Mouse (Mus musculus) small intestine, adult 2 months (tissue): ENCODE results near the gene Gm20388.

Experiments used
- CTCF ChIP-seq: fragments of 200-500 bp; IDR thresholded peaks from 2 replicates; pipeline ENCODE4 v1.5.1; 2012; ENCODE audit warnings: low read depth, mild to moderate bottlenecking, control low read depth, inconsistent platforms, low read length, moderate library complexity, mixed read lengths; ENCODE audit not compliant: insufficient replicate concordance, insufficient read length; ENCODE audit errors: extremely low read depth
- POLR2A ChIP-seq: fragments of 200-500 bp; IDR thresholded peaks from 2 replicates; pipeline ENCODE4 v1.6.1; 2012; ENCODE audit warnings: low read depth, mild to moderate bottlenecking, control low read depth, inconsistent platforms, low read length, moderate library complexity

DNA sequence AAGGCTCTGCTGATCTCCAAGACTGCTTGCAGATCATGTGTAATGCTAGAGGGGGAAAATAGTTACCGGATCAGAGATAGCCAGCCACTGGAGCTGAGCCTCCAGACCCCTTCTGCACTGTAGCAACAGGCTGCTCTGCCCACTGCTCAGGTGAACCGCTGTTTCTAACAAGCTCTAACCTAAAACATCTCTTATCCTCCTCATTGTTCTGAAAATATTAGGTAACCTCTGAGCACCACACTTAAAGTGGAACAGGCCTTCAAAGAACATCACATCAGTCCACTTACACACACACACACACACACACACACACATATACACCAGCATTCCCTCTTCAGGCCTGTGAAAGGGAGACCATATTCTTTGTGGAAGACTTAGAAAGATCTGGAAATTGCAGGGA is 1921.4 kb downstream of the Gm20388 start:
- TF ChIP-seq POLR2A (no peak), CTCF (no peak)
